Mouse (Mus musculus) ES-E14 (cell line): ENCODE data around the gene Gnai3. TPM values are rescaled to one million over a fixed set of nuclear protein-coding genes. Genes with fewer than 3 reads are reported as not detected.

Source experiments
- DNase-seq: peaks from one replicate; pipeline ENCODE4 v3.0.0-alpha.2; 2013; ENCODE audit warnings: low read depth, low spot score
- H3K27ac ChIP-seq: 2 replicates; pipeline ENCODE4 v1.5.1; 2012; ENCODE audit warnings: low read depth, mild to moderate bottlenecking, low read length, moderate library complexity, mixed read lengths; ENCODE audit not compliant: poor library complexity, insufficient read depth, severe bottlenecking
- H3K36me3 ChIP-seq: 2 replicates; pipeline ENCODE4 v1.6.1; 2012; ENCODE audit warnings: mild to moderate bottlenecking, low read length, moderate library complexity, mixed read lengths; ENCODE audit not compliant: control insufficient read depth, poor library complexity, insufficient read depth, severe bottlenecking
- H3K4me1 ChIP-seq, 2 experiments: fragments of 150-350 bp in 1 of 2; sonication (generic) in 1 of 2; 2 replicates each; pipeline ENCODE4 v1.6.1; 2012; ENCODE audit warnings: low read length in 2 of 2, mild to moderate bottlenecking in 1 of 2, mixed read lengths in 1 of 2; ENCODE audit not compliant: control insufficient read depth in 2 of 2, insufficient read depth in 2 of 2, poor library complexity in 1 of 2
- H3K4me3 ChIP-seq, 2 experiments: fragments of 150-350 bp in 1 of 2; sonication (generic) in 1 of 2; 2 replicates each; pipeline ENCODE4 v1.5.1; 2012; ENCODE audit warnings: low read length in 2 of 2, low read depth in 1 of 2, mild to moderate bottlenecking in 1 of 2, mixed read lengths in 1 of 2; ENCODE audit not compliant: insufficient read depth in 1 of 2, poor library complexity in 1 of 2, severe bottlenecking in 1 of 2
- H3K9ac ChIP-seq: 2 replicates; pipeline ENCODE4 v1.6.1; 2012; ENCODE audit warnings: low read depth, mild to moderate bottlenecking, low read length, mixed read lengths; ENCODE audit not compliant: poor library complexity, insufficient read depth, severe bottlenecking
- H3K9me3 ChIP-seq: fragments of 150-350 bp; sonication (generic); 2 replicates; pipeline ENCODE4 v1.6.1; 2012; ENCODE audit warnings: low read depth, mild to moderate bottlenecking, low read length; ENCODE audit not compliant: control insufficient read depth, insufficient read depth
- CHD2 ChIP-seq: IDR thresholded peaks from 2 replicates; pipeline ENCODE4 v1.6.1; 2014; ENCODE audit warnings: mild to moderate bottlenecking, low read depth, low read length, inconsistent platforms
- HCFC1 ChIP-seq: IDR thresholded peaks from 2 replicates; pipeline ENCODE4 v1.6.1; 2012; ENCODE audit warnings: low read length, inconsistent platforms, borderline replicate concordance; ENCODE audit not compliant: insufficient read depth
- MAFK ChIP-seq: IDR thresholded peaks from 2 replicates; pipeline ENCODE4 v1.6.1; 2014; ENCODE audit warnings: mild to moderate bottlenecking, low read depth, low read length, inconsistent platforms; ENCODE audit not compliant: insufficient read depth
- ZC3H11A ChIP-seq: IDR thresholded peaks from 2 replicates; pipeline ENCODE4 v1.6.1; 2012; ENCODE audit warnings: low read depth, mild to moderate bottlenecking, inconsistent platforms, low read length, borderline replicate concordance
- ZNF384 ChIP-seq: IDR thresholded peaks from 2 replicates; pipeline ENCODE4 v1.6.1; 2012; ENCODE audit warnings: low read depth, low read length, inconsistent platforms
- in situ Hi-C, 2 experiments: fragments of 600-800 bp; cut with MboI; formaldehyde crosslinking; loops; one replicate each; pipeline ENCODE4 v1.15.1; 2025; ENCODE audit warnings: low sequenced_read_pairs in 2 of 2, inconsistent platforms in 1 of 2; ENCODE audit not compliant: unreplicated experiment in 2 of 2
- total RNA-seq: library from RNA; depleted of rRNA; stranded (reverse); fragments of 300-350 nt; gene quantifications from 2 replicates; pipeline ENCODE4 v1.2.3, GENCODE M21; 2012; rRNA removed

Gene Gnai3
- total RNA-seq, 1 experiment, result 84.3 TPM

GRCm38 (mm10) chr3:108065551-108065950 lies 80.4 kb downstream of the Gnai3 start:
- TF ChIP-seq ZNF384 (no peak), MAFK (no peak), HCFC1 (no peak), CHD2 (no peak), ZC3H11A (no peak)
- Histone ChIP-seq H3K4me3 (no peak overlapping the region), H3K36me3 (no peaks in the 10 kb centered on the region), H3K27ac (no peak overlapping the region), H3K9ac (no peak overlapping the region), H3K4me1 (peaks cover 0 to 6% of the 10 kb centered on the region in 2 experiments; a peak in 1 of 4 replicates), H3K9me3 (no peaks in the 10 kb centered on the region)
- no peak for DNase-seq
- in situ Hi-C loops, result no loop called here

- in situ Hi-C loops, result no loop called here
- peaks cover 0 to 5% of the 10 kb centered on the region in 2 experiments; a peak in 1 of 4 replicates for H3K4me1 ChIP-seq
- TF ChIP-seq ZC3H11A, result no peak
- no peak for TF ChIP-seq CHD2
- TF ChIP-seq ZNF384, result no peak
- TF ChIP-seq MAFK, result no peak
- TF ChIP-seq HCFC1, result no peak
- no peaks in the 10 kb centered on the region for H3K36me3 ChIP-seq
- H3K4me3 ChIP-seq, result no peak overlapping the region
- H3K9ac ChIP-seq, result no peak overlapping the region
- DNase-seq, result no peak
- no peak overlapping the region for H3K27ac ChIP-seq
- H3K9me3 ChIP-seq, result no peaks in the 10 kb centered on the region
Measured at GRCm38 (mm10) chr3:108064672-108065071, 81.3 kb downstream of the Gnai3 start.

- Histone ChIP-seq H3K4me3 (no peak overlapping the region), H3K36me3 (no peaks in the 10 kb centered on the region), H3K27ac (no peak overlapping the region), H3K9ac (no peak overlapping the region), H3K4me1 (peaks cover 0 to 2% of the 10 kb centered on the region in 2 experiments; a peak in 1 of 4 replicates), H3K9me3 (no peaks in the 10 kb centered on the region)
- TF ChIP-seq ZNF384, result no peak
- TF ChIP-seq CHD2, result no peak
- TF ChIP-seq ZC3H11A, result no peak
- TF ChIP-seq MAFK, result no peak
- TF ChIP-seq HCFC1, result no peak
- in situ Hi-C loops, result no loop called here
- DNase-seq, result no peak
Measured at GRCm38 (mm10) chr3:108062648-108063047, 83.3 kb downstream of the Gnai3 start.

- no peaks in the 10 kb centered on the region for H3K36me3 ChIP-seq
- no peaks in the 10 kb centered on the region for H3K9me3 ChIP-seq
- H3K27ac ChIP-seq, result no peak overlapping the region
- H3K4me1 ChIP-seq, result peaks cover 0 to 2% of the 10 kb centered on the region in 2 experiments; a peak in 1 of 4 replicates
- no peak overlapping the region for H3K9ac ChIP-seq
- DNase-seq, result peak; percentile 64
- in situ Hi-C loops, result no loop called here
- TF ChIP-seq MAFK, result no peak
- no peak for TF ChIP-seq ZNF384
- peak; percentile 68; the same call in 1 of the 2 replicates for TF ChIP-seq ZC3H11A
- TF ChIP-seq HCFC1, result no peak
- TF ChIP-seq CHD2, result no peak
- H3K4me3 ChIP-seq, result no peak overlapping the region
Measured at GRCm38 (mm10) chr3:108061420-108061819, 84.5 kb downstream of the Gnai3 start.

Other genes starting within 250 kb of the Gnai3 start
- gene Gstm7, start 214.3 kb downstream of the Gnai3 start, total RNA-seq, result 1.2 and 1.6 TPM in 2 replicates
- gene Gstm6, start 202.4 kb downstream of the Gnai3 start, total RNA-seq, result 0.98 and 1.3 TPM in 2 replicates
- gene Gstm3, start 176.9 kb downstream of the Gnai3 start, total RNA-seq, result 0.74 TPM in 1 of 2 replicates, not detected in the other
- 9.1 and 11.6 TPM in 2 replicates for gene Gstm2, start 159.7 kb downstream of the Gnai3 start, total RNA-seq
- gene Gstm1, start 128.2 kb downstream of the Gnai3 start, total RNA-seq, result 7.1 and 7.9 TPM in 2 replicates
- 4.1 and 4.3 TPM in 2 replicates for gene Gstm4, start 101.3 kb downstream of the Gnai3 start, total RNA-seq
- 58.1 and 75.8 TPM in 2 replicates for gene Ampd2, start 59.5 kb downstream of the Gnai3 start, total RNA-seq
- 9.2 and 9.9 TPM in 2 replicates for gene Gnat2, start 53.4 kb downstream of the Gnai3 start, total RNA-seq
- 0.09 and 0.16 TPM in 2 replicates for gene Gpr61, start 8.7 kb upstream of the Gnai3 start, total RNA-seq
- gene Amigo1, start 40.2 kb upstream of the Gnai3 start, total RNA-seq, result 2.1 and 5.5 TPM in 2 replicates
- 2.2 and 3.9 TPM in 2 replicates for gene Cyb561d1, start 55.1 kb upstream of the Gnai3 start, total RNA-seq
- 9.1 and 9.5 TPM in 2 replicates for gene Atxn7l2, start 64.8 kb upstream of the Gnai3 start, total RNA-seq
- gene Sypl2, start 80.5 kb upstream of the Gnai3 start, total RNA-seq, result 0.62 and 1.6 TPM in 2 replicates
- gene Psma5, start 110.8 kb upstream of the Gnai3 start, total RNA-seq, result 172 and 248 TPM in 2 replicates
- 21.2 and 30.5 TPM in 2 replicates for gene Sort1, start 137.9 kb upstream of the Gnai3 start, total RNA-seq
- not detected in 2 replicates for gene Mybphl, start 218.8 kb upstream of the Gnai3 start, total RNA-seq
- gene Psrc1, start 237.7 kb upstream of the Gnai3 start, total RNA-seq, result 172 and 284 TPM in 2 replicates